Mouse (Mus musculus) testis, postnatal 10 days (tissue): ENCODE results near the gene Pvrig.
"Not testable (repeated sequence)": the region's sequence is repeated elsewhere in the genome, so short reads cannot be mapped to it uniquely, and the experiment has no call there.

Experiments used
- DNase-seq: peaks from one replicate; pipeline ENCODE4 v3.0.0; 2021; ENCODE audit warnings: low spot score

The Pvrig gene

DNA sequence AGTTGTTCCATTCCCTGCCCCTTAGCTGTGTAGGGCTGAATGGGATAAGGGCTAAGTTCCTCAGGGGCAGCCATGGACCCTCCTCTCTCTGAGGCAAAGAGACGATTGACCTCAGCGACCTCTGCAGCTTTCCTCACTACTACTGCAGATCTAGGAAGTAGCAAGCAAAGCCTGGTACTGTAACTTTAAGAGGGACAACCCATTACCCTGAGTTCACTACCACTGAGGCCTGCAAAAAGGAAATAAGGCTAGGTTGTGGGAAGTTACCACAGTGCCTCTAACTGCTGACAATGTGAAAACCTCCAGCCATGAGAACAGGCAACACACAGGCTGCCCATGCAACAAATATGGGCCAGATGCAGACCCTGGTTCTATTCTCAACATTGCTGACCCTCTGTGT lies at the start of gene Pvrig:
Pvrig (plus strand) TSS at position 301 of the 400 bp plus-strand sequence.
- DNase-seq, result no peak

DNA sequence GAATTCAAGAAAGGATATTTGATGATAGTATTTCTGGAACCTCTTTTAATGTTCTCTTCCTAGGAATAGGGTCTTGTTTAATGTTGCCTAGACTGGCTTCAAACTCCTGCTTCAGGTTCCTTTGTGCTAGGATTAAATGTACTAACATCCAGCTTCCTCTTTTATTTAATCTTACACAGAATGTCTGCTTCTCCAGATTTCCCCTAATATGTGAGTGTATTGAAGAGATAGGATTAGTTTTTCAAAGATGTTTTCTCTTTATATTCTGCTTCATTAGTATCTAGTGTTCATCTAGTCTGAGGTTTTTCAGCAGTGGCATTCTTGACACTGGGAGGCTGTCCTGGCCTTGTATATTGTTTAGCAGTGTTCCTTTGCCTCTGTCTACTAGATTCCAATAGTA lies 47.6 kb upstream of the Pvrig start:
- no peak for DNase-seq

DNA sequence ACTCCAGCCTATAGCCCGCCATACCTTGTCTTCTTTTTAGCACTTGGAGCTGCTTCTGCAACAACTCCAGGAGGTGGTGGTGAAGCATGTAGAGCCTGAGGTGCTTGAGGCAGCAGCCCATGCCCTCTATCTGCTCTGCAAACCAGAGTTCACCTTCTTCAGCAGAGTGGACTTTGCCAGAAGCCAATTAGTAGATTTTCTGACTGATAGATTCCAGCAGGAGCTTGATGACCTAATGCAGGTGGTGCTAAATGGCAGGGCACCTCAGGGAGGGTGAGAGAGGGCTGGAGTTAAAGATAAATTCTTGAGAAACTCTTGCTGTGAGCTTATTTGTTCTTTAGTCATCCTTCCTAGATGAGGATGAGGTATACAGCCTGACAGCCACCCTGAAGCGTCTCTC lies 42.1 kb upstream of the Pvrig start:
- DNase-seq, result no peak

DNA sequence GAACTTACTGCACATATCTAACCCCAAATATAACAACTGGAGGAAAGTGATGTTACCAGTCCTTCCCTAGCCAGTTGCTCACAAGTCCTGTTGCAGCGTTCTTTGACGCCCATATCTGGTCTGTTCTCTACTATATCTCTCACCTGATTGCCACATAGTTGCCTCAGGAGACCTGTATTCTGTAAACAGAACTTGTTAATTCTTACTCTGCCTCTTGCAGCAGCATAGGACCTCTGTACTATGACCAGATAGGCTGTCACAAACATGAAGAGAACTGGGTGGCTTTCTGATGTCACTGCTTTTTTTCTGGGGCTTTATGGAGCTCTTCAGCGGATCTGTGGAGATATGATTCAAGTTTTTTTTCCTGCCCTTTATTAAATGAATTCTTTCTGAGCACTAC lies 29.0 kb upstream of the Pvrig start:
- no peak for DNase-seq

- DNase-seq, result no peak
These were observed 1.5 kb downstream of the Pvrig start for GRCm38 (mm10) chr5:138343216-138343615.

DNA sequence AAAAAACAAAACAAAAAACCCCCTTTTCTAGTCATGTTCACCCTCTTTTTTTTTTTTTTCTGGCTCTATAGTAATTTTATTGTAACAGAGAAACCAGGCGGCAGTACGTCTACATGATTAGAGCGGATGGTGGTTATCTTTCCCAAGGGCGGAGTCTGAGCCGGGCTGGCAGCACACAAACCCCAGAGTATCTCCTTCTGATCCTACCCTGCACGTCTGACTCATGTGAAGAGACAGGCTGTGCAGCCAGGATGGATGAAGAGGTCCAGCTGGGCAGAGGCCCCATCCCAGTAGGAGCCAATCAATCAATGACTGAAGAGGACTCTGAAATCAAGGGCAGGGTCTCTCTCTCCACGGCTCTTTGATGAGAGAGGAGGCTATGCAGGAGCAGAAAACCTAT lies 21.4 kb downstream of the Pvrig start:
- not testable (repeated sequence) for DNase-seq

- DNase-seq, result not testable (repeated sequence)
These were observed 23.6 kb downstream of the Pvrig start for GRCm38 (mm10) chr5:138365347-138365746.
